Mouse (Mus musculus): Measurements from ENCODE around the gene Zfp26. TPM values are rescaled to one million over a fixed set of nuclear protein-coding genes. Genes with fewer than 3 reads are reported as not detected.

Zfp26 gene
- 39.0 TPM for total RNA-seq (2023)

GRCm38 (mm10) chr9:20459377-20460317 is at the start of gene Zfp26:
Gene Zfp26, minus strand, starts transcription at chr9:20460162.

GRCm38 (mm10) chr9:20492527-20493233 is 32.7 kb upstream of the Zfp26 start, which contains the start of gene Zfp426:
Gene Zfp426, minus strand, starts transcription at chr9:20492746.

DNA sequence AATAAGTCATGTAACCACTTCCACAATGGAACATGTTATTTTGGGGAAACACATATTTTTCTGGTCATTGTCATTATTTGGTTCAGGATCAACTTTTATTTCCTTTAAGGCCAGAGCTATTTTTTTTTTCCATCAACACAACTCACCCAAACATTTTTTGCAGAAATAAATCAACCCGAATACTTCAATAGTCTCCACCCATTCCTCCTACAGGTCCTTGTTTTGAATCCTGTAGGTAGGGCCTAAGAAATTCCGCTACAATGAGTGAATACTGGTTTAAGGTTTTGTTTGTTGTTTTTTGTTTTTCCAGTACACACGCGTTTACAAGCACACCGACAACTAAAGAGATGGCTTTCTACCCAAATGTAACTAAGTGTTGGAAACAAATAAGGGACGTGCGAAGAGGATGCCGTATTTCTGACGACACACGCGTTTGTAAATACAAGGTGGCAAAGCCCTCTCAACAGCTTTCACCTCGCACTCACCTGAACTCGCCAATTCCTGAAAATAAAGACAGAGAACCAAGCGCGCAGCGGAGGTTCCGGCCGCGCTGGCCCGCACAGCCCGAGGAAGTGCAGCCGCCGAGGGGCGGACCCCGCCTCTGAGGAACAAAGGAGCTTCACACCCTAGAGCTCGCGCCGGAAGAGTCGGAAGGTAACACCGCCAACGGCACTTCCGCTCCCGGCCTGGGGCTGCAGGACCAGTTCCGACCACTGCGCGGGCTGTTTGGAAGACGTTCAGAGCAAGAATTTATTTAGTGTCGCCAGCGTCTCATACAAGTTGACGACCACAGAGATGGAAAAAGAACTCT is 75.2 kb downstream of the Zfp26 start, which contains the start of gene Zfp560:
TSS of gene Zfp560 (minus strand) at position 646 of the 811 bp plus-strand sequence.

Other genes with a start within 250 kb of the Zfp26 start
- not detected for gene Olfr871, start 248.0 kb downstream of the Zfp26 start, total RNA-seq (2023)
- not detected for gene Olfr872, start 223.0 kb downstream of the Zfp26 start, total RNA-seq (2023)
- gene Olfr39, start 177.8 kb downstream of the Zfp26 start, total RNA-seq (2023): 0.38 TPM
- gene Olfr873, start 161.6 kb downstream of the Zfp26 start, total RNA-seq (2023): not detected
- gene Olfr18, start 124.1 kb downstream of the Zfp26 start, total RNA-seq (2023): not detected
- 8.2 TPM for gene Zfp560, start 75.0 kb downstream of the Zfp26 start, total RNA-seq (2023)
- gene Zfp426, start 32.6 kb upstream of the Zfp26 start, total RNA-seq (2023): 22.4 TPM
- 34.5 TPM for gene Zfp266, start 61.3 kb upstream of the Zfp26 start, total RNA-seq (2023)
- 6.4 TPM for gene Zfp846, start 121.1 kb upstream of the Zfp26 start, total RNA-seq (2023)
- 344 TPM for gene Ubl5, start 182.7 kb upstream of the Zfp26 start, total RNA-seq (2023)
- 107 TPM for gene Fbxl12, start 184.6 kb upstream of the Zfp26 start, total RNA-seq (2023)
- gene Pin1, start 191.9 kb upstream of the Zfp26 start, total RNA-seq (2023): 20.4 TPM